Mouse (Mus musculus): Measurements from ENCODE around the gene Ptgir. TPM values are rescaled to one million over a fixed set of nuclear protein-coding genes. Genes with fewer than 3 reads are reported as not detected.

The Ptgir gene
- total RNA-seq (2021), result under 1 TPM; 0.67 to 0.79 TPM
- long read RNA-seq, experiment 1, partial matches to known transcripts, result 0 of 1 reads
- long read RNA-seq, experiment 1, other reads (novel, unspliced or antisense), result 0 of 1 reads
- long read RNA-seq, experiment 2, partial matches to known transcripts, result 0 of 5 reads
- long read RNA-seq, experiment 2, other reads (novel, unspliced or antisense), result 0 of 5 reads

DNA sequence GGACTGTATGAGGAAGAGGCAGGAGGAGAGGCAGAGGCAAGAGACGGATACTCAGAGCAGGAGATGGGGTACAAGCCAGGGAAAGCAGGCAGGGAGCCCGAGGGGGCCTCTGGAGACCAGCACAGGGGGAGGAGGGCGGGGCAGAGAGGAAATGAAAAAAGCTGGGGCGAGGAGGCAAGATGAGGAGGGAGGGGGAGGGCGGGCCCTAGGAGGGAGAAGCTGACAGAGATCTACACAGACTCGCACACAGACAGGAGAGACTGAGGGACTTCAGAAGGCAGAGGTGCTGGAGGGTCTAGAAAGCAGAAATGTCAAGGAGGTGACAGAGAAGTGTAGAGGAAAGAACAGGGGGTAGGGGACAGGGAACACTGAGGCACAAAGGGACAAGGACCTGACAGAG lies at the start of gene Ptgir:
TSS of gene Ptgir (plus strand) at position 210 of the 400 bp plus-strand sequence.
- TF ChIP-seq CTCF (IDR thresholded peaks at IDR 0.05), result no peak
- H3K4me3 ChIP-seq, result peak within 1 kb of the TSS; percentile 57
- peak; percentile 88 for DNase-seq
- peak within 1 kb of the TSS; percentile 75 for H3K27ac ChIP-seq
- intact Hi-C loops (cut with DNase I), result no loop called here

DNA sequence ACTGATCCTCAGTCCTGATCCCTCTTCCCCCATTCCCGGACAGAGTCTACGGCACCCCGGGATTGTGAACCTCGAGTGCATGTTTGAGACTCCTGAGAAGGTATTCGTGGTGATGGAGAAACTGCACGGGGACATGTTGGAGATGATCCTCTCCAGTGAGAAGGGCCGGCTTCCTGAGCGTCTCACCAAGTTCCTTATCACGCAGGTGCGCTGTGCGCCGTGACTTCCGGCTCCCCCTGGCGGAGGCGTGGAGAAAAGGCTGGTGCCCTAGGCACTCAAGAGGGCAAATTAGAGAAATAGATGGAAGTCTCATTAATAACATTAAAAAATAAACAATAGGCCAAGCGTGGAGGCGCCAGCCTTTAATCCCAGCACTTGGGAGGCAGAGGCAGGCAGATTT lies 48.0 kb upstream of the Ptgir start:
- peak; percentile 73 for TF ChIP-seq CTCF (IDR thresholded peaks at IDR 0.05)
- intact Hi-C loops (cut with DNase I), result no loop called here

GRCm38 (mm10) chr7:16859902-16860651 lies 46.2 kb upstream of the Ptgir start:
- H3K4me3 ChIP-seq, result no peak overlapping the region
- intact Hi-C loops (cut with DNase I), result no loop called here
- no peak overlapping the region for H3K27ac ChIP-seq
- TF ChIP-seq CTCF (IDR thresholded peaks at IDR 0.05), result peak; percentile 80
- DNase-seq, result no peak

More for the DNA sequence above, 48.0 kb upstream of the Ptgir start:
- Histone ChIP-seq H3K27ac (no peak overlapping the region), H3K4me3 (no peak overlapping the region)
- DNase-seq, result peak; percentile 66

- H3K27ac ChIP-seq, result no peak overlapping the region
- no peak for TF ChIP-seq CTCF (IDR thresholded peaks at IDR 0.05)
- intact Hi-C loops (cut with DNase I), result no loop called here
- H3K4me3 ChIP-seq, result no peak overlapping the region
- DNase-seq, result no peak
Observed at GRCm38 (mm10) chr7:16867488-16867887, 38.8 kb upstream of the Ptgir start.

DNA sequence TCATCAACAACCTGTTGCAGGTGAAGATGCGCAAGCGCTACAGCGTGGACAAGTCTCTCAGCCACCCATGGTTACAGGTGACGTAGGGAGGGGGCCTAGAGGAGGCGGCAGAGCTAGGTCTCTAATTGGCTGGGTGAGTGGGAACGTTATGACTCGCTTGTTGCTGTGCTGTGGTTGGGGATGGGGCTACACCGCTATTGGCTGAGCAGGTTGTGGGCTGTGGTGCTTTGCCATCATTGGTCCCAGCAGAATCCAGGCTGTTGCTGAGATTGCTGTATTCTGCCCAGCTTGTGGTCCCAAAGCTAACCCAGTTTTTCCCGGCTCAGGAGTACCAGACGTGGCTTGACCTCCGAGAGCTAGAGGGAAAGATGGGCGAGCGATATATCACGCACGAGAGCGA lies 36.8 kb upstream of the Ptgir start:
- H3K4me3 ChIP-seq, result no peak overlapping the region
- no peak overlapping the region for H3K27ac ChIP-seq
- DNase-seq, result no peak
- TF ChIP-seq CTCF (IDR thresholded peaks at IDR 0.05), result no peak
- intact Hi-C loops (cut with DNase I), result no loop called here

- TF ChIP-seq CTCF (IDR thresholded peaks at IDR 0.05), result no peak
- Histone ChIP-seq H3K27ac (no peak overlapping the region), H3K4me3 (no peak overlapping the region)
- intact Hi-C loops (cut with DNase I), result no loop called here
- DNase-seq, result peak; percentile 8
Observed at GRCm38 (mm10) chr7:16871600-16871999, 34.7 kb upstream of the Ptgir start.

- no peak overlapping the region for H3K4me3 ChIP-seq
- peak; percentile 9 for DNase-seq
- intact Hi-C loops (cut with DNase I), result no loop called here
- no peak overlapping the region for H3K27ac ChIP-seq
- TF ChIP-seq CTCF (IDR thresholded peaks at IDR 0.05), result no peak
Observed at GRCm38 (mm10) chr7:16872478-16872877, 33.8 kb upstream of the Ptgir start.

GRCm38 (mm10) chr7:16873392-16873791 lies 32.9 kb upstream of the Ptgir start:
- no peak for TF ChIP-seq CTCF (IDR thresholded peaks at IDR 0.05)
- peak; percentile 7 for DNase-seq
- H3K4me3 ChIP-seq, result no peak overlapping the region
- intact Hi-C loops (cut with DNase I), result no loop called here
- no peak overlapping the region for H3K27ac ChIP-seq

DNA sequence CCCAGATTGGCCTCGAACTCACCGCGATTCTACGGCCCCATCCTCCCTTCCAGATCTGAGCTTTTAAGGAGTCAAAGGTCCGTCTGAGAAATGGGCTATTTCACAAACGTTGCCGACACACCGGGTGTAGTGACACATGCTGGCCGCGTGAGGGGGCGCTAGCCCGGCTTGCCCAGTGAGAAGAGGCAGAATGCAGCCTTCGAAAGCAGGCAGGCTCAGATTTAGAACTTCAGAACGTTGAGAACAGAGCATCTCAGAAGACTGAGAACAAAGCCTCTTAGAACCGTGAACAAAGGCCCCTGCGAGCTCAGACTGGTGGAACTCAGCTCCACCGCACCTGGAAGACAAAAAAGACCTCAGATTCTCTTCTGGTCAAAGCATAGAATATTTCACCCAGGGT lies 32.1 kb upstream of the Ptgir start:
- peak; percentile 88 for DNase-seq
- Histone ChIP-seq H3K4me3 (peak overlapping the region; percentile 64), H3K27ac (peak overlapping the region; percentile 85)
- intact Hi-C loops (cut with DNase I), result loop anchor here (1.0 to 2.0 kb wide), 2 partner anchors 18 to 41 kb away; no protein-coding TSS in a partner anchor
- TF ChIP-seq CTCF (IDR thresholded peaks at IDR 0.05), result no peak; the same call in 1 of the 2 replicates

GRCm38 (mm10) chr7:16874756-16875309 lies 31.5 kb upstream of the Ptgir start:
- Histone ChIP-seq H3K4me3 (peak overlapping the region; percentile 87), H3K27ac (peak overlapping the region; percentile 85)
- peak; percentile 38; the same call in 1 of the 2 replicates for TF ChIP-seq CTCF (IDR thresholded peaks at IDR 0.05)
- intact Hi-C loops (cut with DNase I), result loop anchor here (1.0 to 2.0 kb wide), 2 partner anchors 17 to 40 kb away; no protein-coding TSS in a partner anchor
- DNase-seq, result peak; percentile 100

- peak within 1 kb of the TSS; percentile 87 for H3K4me3 ChIP-seq
- peak within 1 kb of the TSS; percentile 85 for H3K27ac ChIP-seq
- no peak for TF ChIP-seq CTCF (IDR thresholded peaks at IDR 0.05)
- DNase-seq, result no peak
- intact Hi-C loops (cut with DNase I), result loop anchor here (2.0 kb wide), 1 partner anchor 40 kb away; no protein-coding TSS in a partner anchor
Observed at GRCm38 (mm10) chr7:16875310-16875325, 31.2 kb upstream of the Ptgir start, which contains the start of gene Dact3. Gene Dact3, plus strand, starts transcription at chr7:16875317.

- peak overlapping the region; percentile 87 for H3K4me3 ChIP-seq
- intact Hi-C loops (cut with DNase I), result loop anchor here (2.0 kb wide), 1 partner anchor 39 kb away; no protein-coding TSS in a partner anchor
- no peak for DNase-seq
- no peak for TF ChIP-seq CTCF (IDR thresholded peaks at IDR 0.05)
- peak overlapping the region; percentile 85 for H3K27ac ChIP-seq
Observed at GRCm38 (mm10) chr7:16875326-16875725, 31.0 kb upstream of the Ptgir start.

GRCm38 (mm10) chr7:16876006-16876405 lies 30.3 kb upstream of the Ptgir start:
- peak overlapping the region; percentile 87 for H3K4me3 ChIP-seq
- intact Hi-C loops (cut with DNase I), result no loop called here
- H3K27ac ChIP-seq, result peak overlapping the region; percentile 85
- no peak for TF ChIP-seq CTCF (IDR thresholded peaks at IDR 0.05)
- peak; percentile 12 for DNase-seq
